Mouse (Mus musculus) 3134 (cell line): ENCODE data around the gene Mrpl40.
"Not testable (repeated sequence)": the region's sequence is repeated elsewhere in the genome, so short reads cannot be mapped to it uniquely, and the experiment has no call there.

ENCODE experiments used
- DNase-seq: peaks from one replicate; pipeline ENCODE4 v3.0.0-alpha.2; 2011; ENCODE audit warnings: low spot score; ENCODE audit not compliant: insufficient read length; ENCODE audit errors: extremely low read depth

Gene Mrpl40

GRCm38 (mm10) chr16:18876442-18877308 is at the start of gene Mrpl40, which contains the start of gene Hira:
Gene Mrpl40 (minus strand): TSS chr16:18876862.
Gene Hira (plus strand): TSS chr16:18877037.
- DNase-seq: peak; percentile 98

- DNase-seq: no peak
Observed at GRCm38 (mm10) chr16:18921771-18922170, 45.1 kb upstream of the Mrpl40 start.

DNA sequence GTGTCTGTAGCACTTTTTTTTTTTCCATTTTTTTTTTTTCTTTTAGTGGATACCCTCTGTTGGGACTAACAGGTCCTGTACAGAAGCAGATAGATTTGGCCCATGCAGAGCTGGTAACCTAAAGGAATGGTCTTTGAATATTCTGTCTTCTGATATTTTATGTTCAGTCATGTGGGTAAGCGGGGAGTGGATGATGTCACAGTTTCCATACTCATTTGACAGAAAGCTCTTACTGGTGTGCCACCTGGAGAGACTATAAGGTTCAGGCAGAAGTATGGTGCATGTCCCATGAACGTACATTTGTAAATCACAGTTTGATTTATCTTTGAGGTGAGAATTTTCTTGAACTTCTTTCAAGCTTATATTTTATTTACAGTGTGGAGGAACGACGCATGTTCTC is 39.4 kb upstream of the Mrpl40 start:
- no peak for DNase-seq

DNA sequence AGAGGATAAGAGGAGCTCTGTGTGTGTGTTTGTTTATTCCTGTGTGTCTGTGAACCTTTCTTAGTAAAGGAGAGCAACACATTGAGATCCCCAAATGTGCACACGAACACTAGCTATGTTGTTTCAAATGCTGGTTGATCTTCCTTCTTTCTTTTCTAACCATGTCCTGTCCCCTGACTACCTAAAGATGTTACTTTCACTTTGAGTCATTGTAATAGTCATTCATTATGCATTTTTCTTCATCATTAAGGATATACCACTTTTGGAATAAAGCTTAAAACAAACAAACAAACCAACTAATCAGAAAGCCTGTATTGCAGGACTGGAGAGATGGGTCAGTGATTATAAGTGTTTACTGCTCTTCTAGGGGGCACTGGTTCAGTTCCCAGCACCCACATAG is 29.0 kb upstream of the Mrpl40 start:
- no peak for DNase-seq

DNA sequence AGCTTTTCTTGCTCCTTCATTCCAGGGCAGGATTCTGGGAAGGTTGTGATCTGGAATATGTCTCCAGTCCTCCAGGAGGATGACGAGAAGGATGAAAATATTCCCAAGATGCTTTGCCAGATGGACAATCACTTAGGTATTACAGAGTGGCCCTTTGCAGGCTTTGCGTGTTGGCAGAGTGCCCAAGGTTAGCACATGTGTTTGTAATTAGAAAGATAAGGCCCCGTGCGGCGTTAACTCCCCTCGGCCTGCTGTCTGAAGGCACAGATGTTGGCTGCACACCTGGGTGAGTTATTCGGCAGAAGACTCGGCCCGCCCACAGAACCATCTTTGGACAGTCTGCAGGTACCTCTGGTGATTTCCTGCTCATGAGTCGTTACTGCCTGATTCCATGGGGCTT is 19.8 kb upstream of the Mrpl40 start:
- no peak for DNase-seq

GRCm38 (mm10) chr16:18895249-18895648 is 18.6 kb upstream of the Mrpl40 start:
- DNase-seq: no peak

DNA sequence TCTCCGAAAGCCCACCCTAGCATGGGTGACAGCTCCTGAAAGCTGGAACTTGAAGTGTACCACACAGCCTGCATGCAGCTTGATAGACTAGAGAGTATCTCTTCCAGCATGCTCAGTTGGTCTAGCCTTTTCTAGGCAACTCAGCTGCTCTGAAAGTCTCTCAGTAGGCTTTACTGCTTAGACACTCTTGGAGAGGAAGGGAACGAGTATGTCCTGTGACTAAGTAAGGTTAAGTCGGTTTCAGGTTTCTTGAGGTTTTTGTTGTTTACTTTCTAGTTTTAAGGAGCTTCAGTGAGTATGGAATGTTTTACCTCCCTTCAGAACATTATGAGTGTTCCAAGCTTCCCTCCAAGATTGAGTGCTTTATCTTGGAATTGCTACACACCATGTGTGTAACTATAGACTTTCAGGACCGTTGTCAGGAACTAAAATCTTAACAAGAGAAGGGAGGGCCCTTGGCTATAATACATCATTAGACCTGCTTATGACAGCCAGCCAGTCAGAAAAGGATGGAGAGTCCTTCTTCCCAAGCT is 17.2 kb upstream of the Mrpl40 start:
- no peak for DNase-seq

DNA sequence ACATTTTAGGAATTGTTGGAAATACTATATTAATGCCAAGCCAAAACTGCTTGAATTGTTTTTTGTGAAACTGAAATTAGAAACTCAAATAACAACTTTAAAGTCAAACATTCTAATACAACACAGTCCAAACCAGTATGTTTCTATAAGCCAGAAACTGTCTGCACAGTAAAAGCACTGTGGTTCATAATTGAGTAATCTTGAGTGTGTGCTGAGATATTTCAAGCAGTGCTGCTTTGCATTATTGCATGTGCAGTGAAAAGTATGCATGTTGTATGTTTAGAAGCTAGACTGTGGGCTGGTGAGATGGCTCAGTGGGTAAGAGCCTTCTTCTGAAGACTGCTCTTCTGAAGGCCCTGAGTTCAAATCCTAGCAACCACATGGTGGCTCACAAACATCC is 7.4 kb upstream of the Mrpl40 start:
- DNase-seq: no peak

DNA sequence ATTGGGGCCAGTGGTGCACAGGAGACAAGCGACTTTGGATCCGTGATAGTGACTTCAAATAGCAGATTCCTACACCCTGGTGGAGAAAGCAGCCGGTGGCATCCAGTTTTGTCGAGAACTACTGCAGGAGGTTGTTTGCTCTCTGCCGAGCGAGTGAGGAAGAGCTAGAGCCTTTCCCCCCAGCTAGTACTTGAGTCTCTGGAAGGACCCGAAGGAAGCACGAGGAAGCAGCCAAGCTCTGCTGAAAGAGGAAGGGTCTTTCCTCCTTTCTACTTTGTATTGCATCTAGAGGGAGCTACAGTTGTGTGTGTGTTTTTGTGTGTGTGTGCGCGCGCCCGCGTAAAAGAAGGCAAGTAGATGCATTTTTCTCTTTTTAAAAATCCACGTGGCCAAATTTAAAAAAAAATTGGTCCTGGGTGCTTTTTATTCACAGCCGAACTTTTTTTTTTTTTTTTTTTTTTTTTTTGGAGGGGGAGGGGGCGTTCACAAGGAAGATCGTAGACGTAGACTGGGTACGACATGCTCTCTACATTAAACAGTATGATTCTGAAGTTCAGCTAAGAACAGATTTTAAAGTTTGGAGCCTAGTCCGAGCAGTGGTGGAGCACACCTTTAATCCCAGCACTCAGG is 1.5 kb upstream of the Mrpl40 start:
- DNase-seq: no peak

DNA sequence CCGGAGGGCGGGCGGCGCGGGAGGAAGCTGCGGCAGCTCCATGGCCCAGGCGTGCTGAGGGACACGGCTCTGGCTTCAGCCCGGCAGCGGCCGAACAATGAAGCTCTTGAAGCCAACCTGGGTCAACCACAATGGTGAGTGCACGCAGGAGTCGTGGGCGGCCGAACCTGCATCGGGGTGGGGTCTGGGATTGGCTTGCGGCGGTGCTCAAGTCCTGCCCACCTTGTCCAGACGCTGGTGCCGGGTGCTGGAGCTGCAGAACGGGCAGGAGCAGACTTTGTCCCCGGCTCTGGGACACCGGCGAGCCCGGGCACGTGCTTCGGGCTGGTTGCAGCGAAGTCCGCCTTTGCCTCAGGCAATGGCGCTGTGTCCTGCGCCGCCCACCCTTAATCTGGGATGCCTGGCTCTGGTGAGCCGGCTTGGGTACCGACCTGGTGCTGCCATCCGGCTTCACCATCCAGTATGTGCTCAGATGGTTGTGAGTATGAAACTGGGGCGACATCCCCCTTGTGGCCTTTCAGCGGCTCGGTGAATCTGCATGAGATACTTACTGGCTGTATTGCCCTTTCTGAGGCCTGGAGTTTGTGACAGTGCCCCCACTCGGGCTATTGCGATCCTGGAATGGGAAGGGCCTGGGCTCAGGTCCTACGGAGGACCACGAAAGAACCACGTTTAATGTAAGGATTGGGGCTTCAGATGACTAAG is 876 bp upstream of the Mrpl40 start:
- DNase-seq: peak; percentile 87

DNA sequence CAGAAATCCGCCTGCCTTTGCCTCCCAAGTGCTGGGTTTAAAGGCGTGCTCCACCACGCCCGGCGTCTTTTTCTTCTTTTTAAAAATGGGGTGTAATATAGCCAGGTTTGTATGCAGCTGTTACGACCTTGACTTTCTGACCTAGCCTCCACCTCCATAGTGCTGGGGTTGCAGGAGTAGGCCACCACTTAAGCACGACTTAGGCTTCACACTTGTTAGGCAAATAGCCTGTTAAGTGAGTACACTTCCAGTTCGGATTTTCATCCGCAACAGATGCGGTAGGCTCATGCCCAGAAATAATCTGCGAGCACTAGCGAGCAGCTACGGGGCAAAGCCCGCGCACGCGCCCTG is 596 bp downstream of the Mrpl40 start:
- no peak for DNase-seq

DNA sequence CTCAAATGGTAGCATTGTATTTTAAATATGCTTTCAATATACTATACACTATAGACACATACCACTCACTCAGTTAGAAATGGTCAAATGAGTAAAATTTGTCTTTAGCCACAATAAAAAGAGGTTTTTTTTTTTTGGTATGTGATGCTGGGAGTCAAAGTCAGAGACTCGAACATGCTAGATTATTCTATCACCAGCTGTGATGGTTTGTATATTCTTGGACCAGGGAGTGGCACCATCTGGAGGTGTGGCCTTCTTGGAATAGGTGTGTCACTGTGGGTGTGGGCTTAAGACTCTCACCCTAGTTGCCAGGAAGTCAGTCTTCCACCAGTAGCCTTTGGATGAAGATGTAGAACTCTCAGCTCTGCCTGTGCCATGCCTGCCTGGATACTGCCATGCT is 6.2 kb downstream of the Mrpl40 start:
- not testable (repeated sequence) for DNase-seq

- peak; percentile 76 for DNase-seq
Observed at GRCm38 (mm10) chr16:18860186-18860585, 16.5 kb downstream of the Mrpl40 start.

GRCm38 (mm10) chr16:18858551-18858950 is 18.1 kb downstream of the Mrpl40 start:
- DNase-seq: peak; percentile 24

GRCm38 (mm10) chr16:18849521-18850190 is 27.0 kb downstream of the Mrpl40 start:
- DNase-seq: not testable (repeated sequence)

DNA sequence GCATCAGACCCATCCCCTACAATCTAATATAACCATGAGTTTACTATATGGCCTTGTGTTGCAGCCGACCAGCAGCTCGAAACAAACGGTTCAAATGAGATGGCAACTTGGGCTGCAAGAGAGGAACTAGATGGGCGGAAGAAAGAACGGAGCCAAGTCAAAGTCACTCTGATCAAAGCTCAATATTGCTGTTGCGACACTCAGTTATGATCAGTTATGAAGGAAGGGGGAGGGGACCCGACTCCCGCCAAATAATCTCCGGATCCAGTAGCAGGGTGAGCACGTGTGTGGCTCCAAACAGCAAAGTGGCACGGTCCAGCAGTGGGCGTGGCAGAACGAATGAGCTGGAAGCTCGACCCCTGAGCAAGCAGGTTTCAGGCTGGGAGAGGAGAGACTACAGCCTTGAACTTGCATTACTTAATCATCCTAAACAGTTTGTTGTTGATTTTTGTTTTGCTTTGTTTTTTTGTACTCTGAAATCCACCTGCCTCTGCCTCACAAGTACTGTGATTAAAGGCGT is 30.3 kb downstream of the Mrpl40 start:
- no peak for DNase-seq

DNA sequence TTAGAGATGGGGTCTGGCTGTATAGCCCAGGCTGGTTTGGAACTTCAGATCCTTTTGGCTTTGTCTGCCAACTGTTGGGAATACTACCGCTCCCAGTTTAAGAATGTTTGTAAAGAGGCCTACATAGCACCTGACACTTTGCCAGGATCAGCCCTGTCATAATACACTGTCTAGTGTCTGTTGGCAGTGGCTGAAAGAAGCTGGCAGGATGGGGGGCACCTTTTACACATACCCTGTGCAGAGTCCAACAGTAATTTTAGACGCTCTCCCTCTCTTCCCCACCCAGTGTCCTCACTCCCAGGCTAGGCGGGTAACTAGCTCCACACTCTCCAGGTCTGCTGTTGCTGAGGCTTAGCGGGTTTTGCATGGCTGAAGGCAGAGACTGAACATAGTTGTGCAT is 38.3 kb downstream of the Mrpl40 start:
- DNase-seq: no peak

- peak; percentile 89 for DNase-seq
Observed at GRCm38 (mm10) chr16:18836468-18837208, 40.0 kb downstream of the Mrpl40 start, which contains the start of the genes 2510002D24Rik and Gm28539. Gene 2510002D24Rik (plus strand): TSS chr16:18836578. Gene Gm28539 (plus strand): TSS chr16:18836584.

- DNase-seq: no peak
Observed at GRCm38 (mm10) chr16:18836073-18836467, 40.6 kb downstream of the Mrpl40 start.

GRCm38 (mm10) chr16:18833486-18833885 is 43.2 kb downstream of the Mrpl40 start:
- DNase-seq: no peak
